Mouse (Mus musculus) neural tube, embryonic 13.5 days (tissue): ENCODE data around the gene Isca2. TPM values are rescaled to one million over a fixed set of nuclear protein-coding genes. Genes with fewer than 3 reads are reported as not detected.
A peak's percentile ranks its signal among the peaks of the same experiment; 100 is the strongest.

Experiments used
- ATAC-seq: fragments of 200-750 bp; cut with Nextera tagmentation; 2 replicates; pipeline ENCODE4 v1.8.0; 2017; ENCODE audit warnings: low read depth, mild to moderate bottlenecking, moderate TSS enrichment, moderate library complexity
- H3K27ac ChIP-seq: fragments of 300-500 bp; sonication (generic); replicated peaks from 2 replicates; pipeline ENCODE4 v1.5.1; 2015; ENCODE audit warnings: moderate library complexity, mild to moderate bottlenecking, inconsistent platforms
- H3K27me3 ChIP-seq: fragments of 300-500 bp; sonication (generic); 2 replicates; pipeline ENCODE4 v1.6.1; 2015; ENCODE audit warnings: mild to moderate bottlenecking, inconsistent platforms
- H3K36me3 ChIP-seq: fragments of 300-500 bp; sonication (generic); 2 replicates; pipeline ENCODE4 v1.6.1; 2015; ENCODE audit warnings: mild to moderate bottlenecking, inconsistent platforms
- H3K4me1 ChIP-seq: fragments of 300-500 bp; sonication (generic); replicated peaks from 2 replicates; pipeline ENCODE4 v1.6.1; 2015; ENCODE audit warnings: inconsistent platforms
- H3K4me2 ChIP-seq: fragments of 300-500 bp; sonication (generic); 2 replicates; pipeline ENCODE4 v1.6.1; 2015; ENCODE audit warnings: inconsistent platforms, mild to moderate bottlenecking, moderate library complexity
- H3K4me3 ChIP-seq: fragments of 300-500 bp; sonication (generic); 2 replicates; pipeline ENCODE4 v1.5.1; 2015; ENCODE audit warnings: mild to moderate bottlenecking, inconsistent platforms
- H3K9ac ChIP-seq: fragments of 300-500 bp; sonication (generic); 2 replicates; pipeline ENCODE4 v1.6.1; 2015; ENCODE audit warnings: moderate library complexity, mild to moderate bottlenecking, inconsistent platforms
- H3K9me3 ChIP-seq: fragments of 300-500 bp; sonication (generic); 2 replicates; pipeline ENCODE4 v1.6.1; 2016; ENCODE audit warnings: inconsistent platforms
- WGBS: fragments of 180-500 bp; shearing (Covaris S2); methylation state at CpG from one replicate; pipeline ENCODE4 v1.1.7; 2015; 5-methylcytosine and 5-hydroxymethylcytosine counted together
- polyA plus RNA-seq: library from polyadenylated mRNA; unstranded; fragments of >200 nt; fragmentation: Nextera tagmentation; extraction: Ambion mirVana; gene quantifications from 2 replicates; pipeline ENCODE4 v1.2.1, GENCODE M21; 2015

Isca2 gene
- polyA plus RNA-seq, 1 experiment from 2014 or later, result 154 TPM

DNA sequence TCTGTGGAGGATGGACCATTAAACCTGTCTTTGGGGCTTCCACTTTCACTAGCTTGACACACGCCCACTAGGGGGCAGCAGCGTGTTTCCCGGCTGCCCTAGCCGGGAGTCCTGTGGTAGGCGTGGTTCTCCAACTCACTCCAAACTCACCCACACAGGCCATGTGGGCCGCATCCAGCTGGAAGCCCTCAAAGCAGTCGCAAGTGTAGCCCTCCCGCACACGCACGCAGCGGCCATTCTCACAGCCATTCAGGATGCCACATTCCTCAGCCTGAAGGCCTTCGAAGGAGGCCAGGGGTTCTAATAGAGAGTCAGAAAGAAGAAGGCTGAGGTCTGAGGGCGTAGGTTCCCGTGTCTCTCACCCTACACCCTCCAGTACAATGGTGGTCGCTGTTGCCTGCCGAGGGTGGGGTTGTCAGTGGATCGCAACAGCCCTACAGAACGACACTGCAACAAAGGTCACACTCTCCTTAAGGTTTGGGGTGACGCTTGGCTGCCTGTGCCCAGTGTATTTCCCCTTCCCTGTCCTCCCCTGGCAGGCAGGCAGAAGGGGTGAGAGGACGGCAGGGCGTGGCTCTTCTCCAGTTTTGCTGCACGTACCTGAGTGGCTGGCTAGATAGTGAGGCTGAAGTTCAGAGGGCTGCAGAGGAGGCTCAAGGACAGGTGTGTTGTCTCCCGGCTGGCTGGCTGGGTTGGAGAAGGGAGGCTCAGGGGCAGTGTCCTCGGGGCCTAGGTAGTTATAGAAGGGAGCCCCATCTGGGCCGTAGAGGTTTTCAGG is 11.7 kb downstream of the Isca2 start:
- H3K4me3 ChIP-seq, result no peak overlapping the region
- no peaks in the 10 kb centered on the region for H3K27me3 ChIP-seq
- no peaks in the 10 kb centered on the region for H3K4me1 ChIP-seq
- H3K36me3 ChIP-seq, result no peaks in the 10 kb centered on the region
- peak; percentile 73 for ATAC-seq
- no peaks in the 10 kb centered on the region for H3K9me3 ChIP-seq
- H3K27ac ChIP-seq, result no peak overlapping the region
- WGBS, result 34% methylated on average over 25 of the region's 25 CpGs
- H3K4me2 ChIP-seq, result peak overlapping the region; percentile 31; the same call in 1 of the 2 replicates
- H3K9ac ChIP-seq, result no peak overlapping the region

DNA sequence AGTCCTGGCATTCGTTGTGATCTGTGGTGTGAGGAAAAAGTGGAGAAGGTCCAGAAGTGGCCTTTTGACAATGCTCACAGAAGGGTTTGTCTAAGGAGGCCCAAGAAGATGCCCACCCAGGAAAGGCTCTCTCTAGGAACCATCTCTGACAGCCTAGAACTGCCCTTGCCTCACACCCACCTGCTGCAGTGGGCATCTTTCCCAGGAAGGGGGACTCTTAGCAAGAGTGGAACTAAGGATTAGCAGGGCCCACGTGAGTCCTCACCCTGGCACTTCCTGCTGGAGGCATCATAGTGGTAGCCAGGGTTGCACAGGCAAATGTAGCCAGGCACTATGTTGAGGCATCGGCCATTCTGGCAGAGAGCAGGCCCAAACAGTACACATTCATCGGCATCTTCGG is 13.0 kb downstream of the Isca2 start:
- no peaks in the 10 kb centered on the region for H3K27me3 ChIP-seq
- ATAC-seq, result no peak

DNA sequence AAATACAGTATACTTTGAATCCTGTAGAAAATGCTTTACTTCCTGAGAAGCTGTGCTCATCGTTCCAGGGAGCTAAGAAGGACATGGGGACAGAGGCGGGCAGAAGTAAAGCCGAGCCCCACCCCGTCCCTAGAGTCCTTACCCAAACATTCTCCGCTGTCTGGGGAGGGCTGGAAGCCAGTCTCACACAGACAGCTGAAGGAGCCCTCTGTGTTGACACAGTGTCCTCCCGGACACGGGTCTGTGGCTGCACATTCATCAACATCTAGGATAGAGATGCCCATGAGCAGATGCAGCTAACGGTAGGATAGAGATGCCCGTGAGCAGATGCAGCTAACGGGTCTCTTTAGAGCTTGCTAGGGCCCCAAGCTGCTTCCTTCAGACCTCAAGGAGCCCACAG is 17.8 kb downstream of the Isca2 start:
- WGBS, result 73% methylated on average over 10 of the region's 10 CpGs
- H3K4me1 ChIP-seq, result no peaks in the 10 kb centered on the region
- no peak overlapping the region for H3K4me3 ChIP-seq
- no peak overlapping the region for H3K9ac ChIP-seq
- no peak overlapping the region for H3K4me2 ChIP-seq
- no peaks in the 10 kb centered on the region for H3K27me3 ChIP-seq
- no peaks in the 10 kb centered on the region for H3K9me3 ChIP-seq
- H3K36me3 ChIP-seq, result no peaks in the 10 kb centered on the region
- ATAC-seq, result no peak
- no peak overlapping the region for H3K27ac ChIP-seq

More for the DNA sequence above, 13.0 kb downstream of the Isca2 start:
- Histone ChIP-seq H3K9ac (no peak overlapping the region), H3K4me3 (no peak overlapping the region), H3K27ac (no peak overlapping the region), H3K4me2 (no peak overlapping the region), H3K9me3 (no peaks in the 10 kb centered on the region), H3K4me1 (no peaks in the 10 kb centered on the region), H3K36me3 (no peaks in the 10 kb centered on the region)
- 75% methylated on average over 5 of the region's 5 CpGs for WGBS

DNA sequence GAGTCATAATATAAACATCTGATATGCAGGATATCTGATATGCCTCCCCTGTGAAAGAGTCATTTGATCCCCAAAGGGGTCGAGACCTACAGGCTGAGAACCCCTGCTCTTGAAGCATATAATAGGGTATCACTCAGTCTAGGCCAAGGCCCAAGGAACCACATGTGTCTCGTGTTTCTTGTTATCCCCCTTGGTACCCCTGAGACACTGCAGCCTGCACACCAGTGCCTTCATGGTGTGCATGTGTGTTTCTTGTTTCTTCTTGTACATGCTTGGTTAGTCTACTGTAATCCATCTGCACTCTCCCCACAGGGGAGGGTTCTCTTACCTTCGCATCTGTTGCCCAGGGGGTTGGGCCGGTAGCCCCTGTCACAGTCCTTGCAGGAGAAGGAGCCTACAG is 19.6 kb downstream of the Isca2 start:
- no peak overlapping the region for H3K9ac ChIP-seq
- H3K36me3 ChIP-seq, result no peaks in the 10 kb centered on the region

DNA sequence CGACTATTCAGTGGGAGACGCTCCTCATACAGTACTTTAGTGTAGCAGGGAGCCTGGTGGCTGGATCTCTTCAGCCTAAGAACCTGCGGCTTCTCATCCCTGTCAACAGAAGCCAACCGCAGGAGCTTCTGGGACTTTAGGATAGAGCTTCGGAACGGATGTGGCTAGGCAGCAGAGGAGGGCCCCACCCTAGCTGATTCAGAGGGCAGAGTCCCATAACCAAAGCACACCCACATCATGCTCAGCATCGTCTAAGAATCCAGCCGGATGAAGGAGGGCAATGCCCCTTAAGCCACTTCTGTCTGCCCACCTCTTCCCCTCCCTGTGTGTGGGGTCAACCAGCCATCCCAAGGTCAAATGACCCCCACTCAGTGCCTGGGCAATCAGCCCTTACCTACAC is 21.6 kb downstream of the Isca2 start:
- no peak for ATAC-seq
- Histone ChIP-seq H3K4me3 (no peak overlapping the region), H3K27ac (no peak overlapping the region), H3K36me3 (no peaks in the 10 kb centered on the region), H3K4me1 (no peaks in the 10 kb centered on the region), H3K4me2 (no peak overlapping the region), H3K9ac (no peak overlapping the region), H3K27me3 (no peaks in the 10 kb centered on the region), H3K9me3 (no peaks in the 10 kb centered on the region)
- 93% methylated on average over 8 of the region's 8 CpGs for WGBS

More for the DNA sequence above, 19.6 kb downstream of the Isca2 start:
- Histone ChIP-seq H3K27ac (no peak overlapping the region), H3K27me3 (no peaks in the 10 kb centered on the region), H3K4me3 (no peak overlapping the region), H3K4me1 (no peaks in the 10 kb centered on the region), H3K4me2 (no peak overlapping the region), H3K9me3 (no peaks in the 10 kb centered on the region)
- 84% methylated on average over 4 of the region's 4 CpGs for WGBS
- no peak for ATAC-seq

DNA sequence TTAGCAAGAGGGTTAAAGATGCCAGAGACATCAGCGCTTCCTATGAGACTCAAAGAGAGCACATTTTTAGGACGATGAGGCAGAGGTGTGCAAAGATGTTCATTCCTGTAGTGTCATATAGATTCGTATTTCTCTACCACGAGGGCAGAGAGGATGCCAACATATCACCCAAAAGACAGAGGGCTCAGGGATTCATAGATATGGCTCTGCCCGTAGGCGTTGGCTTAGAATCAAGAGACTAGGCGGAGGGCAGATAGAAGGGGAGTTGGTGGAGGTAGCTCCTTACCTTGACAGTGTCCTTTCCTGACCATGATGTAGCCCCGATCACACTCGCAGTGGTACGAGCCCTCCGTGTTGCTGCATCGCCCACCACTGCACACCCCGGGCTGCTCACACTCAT is 26.0 kb downstream of the Isca2 start:
- Histone ChIP-seq H3K27ac (no peak overlapping the region), H3K4me2 (no peak overlapping the region), H3K4me3 (no peak overlapping the region), H3K36me3 (no peaks in the 10 kb centered on the region), H3K9me3 (no peaks in the 10 kb centered on the region), H3K27me3 (no peaks in the 10 kb centered on the region), H3K9ac (no peak overlapping the region), H3K4me1 (no peaks in the 10 kb centered on the region)
- no peak for ATAC-seq
- WGBS, result 92% methylated on average over 13 of the region's 13 CpGs

DNA sequence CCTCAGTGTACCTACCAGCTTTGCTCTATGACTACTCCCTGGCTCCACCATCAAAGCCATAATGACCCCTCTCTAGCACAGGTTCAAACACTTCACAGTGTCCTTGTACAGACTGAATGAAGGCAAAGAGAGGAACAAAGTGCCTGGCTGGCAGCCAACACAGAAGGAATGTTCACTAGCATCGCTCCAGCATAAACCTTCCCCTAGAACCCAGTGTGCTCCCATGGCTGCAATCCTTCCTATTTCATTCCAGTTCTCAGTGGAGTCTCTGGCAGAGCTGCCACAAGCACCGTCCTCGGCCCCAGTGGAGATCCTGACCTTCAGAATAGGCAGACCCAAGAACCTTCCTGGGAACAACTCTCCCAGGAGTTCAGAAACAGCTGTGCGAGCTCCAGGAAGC is 27.4 kb downstream of the Isca2 start:
- Histone ChIP-seq H3K4me1 (no peaks in the 10 kb centered on the region), H3K9me3 (no peaks in the 10 kb centered on the region), H3K36me3 (no peaks in the 10 kb centered on the region), H3K9ac (no peak overlapping the region), H3K27ac (no peak overlapping the region), H3K4me3 (no peak overlapping the region), H3K27me3 (no peaks in the 10 kb centered on the region), H3K4me2 (no peak overlapping the region)
- no peak for ATAC-seq
- 72% methylated on average over 4 of the region's 4 CpGs for WGBS

DNA sequence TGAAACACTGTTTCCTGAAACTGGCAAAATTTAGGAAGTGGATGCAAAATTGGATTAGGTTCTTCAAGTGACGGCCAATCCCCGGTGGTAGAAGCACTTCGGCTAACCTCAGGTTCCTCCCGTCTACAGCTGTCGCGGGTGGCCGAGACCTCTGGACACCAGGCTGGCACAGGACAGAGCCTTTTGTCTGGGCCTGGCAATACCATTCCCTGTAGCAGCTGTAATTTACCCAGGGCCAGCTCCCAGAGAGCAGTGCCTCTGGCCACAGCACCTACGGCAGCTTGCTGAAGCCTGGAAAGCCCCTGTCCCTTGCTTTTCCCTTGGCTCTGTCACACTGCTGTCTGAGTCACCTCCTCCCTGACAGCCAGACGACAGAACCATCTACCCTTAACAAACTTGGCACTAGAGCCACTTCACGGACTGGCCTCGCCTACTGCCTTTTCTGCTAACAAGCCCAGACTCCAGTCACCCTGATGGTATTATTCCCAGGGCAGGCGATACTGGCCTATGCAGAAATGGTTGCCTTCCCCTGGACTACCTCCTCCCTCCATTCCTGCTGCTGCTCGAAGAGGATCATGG is 28.6 kb downstream of the Isca2 start:
- Histone ChIP-seq H3K4me3 (no peak overlapping the region), H3K4me1 (no peaks in the 10 kb centered on the region; the same call in 1 of the 2 replicates), H3K27ac (no peak overlapping the region), H3K36me3 (no peaks in the 10 kb centered on the region), H3K9me3 (no peaks in the 10 kb centered on the region), H3K9ac (no peak overlapping the region), H3K27me3 (no peaks in the 10 kb centered on the region), H3K4me2 (no peak overlapping the region)
- 84% methylated on average over 13 of the region's 13 CpGs for WGBS
- no peak for ATAC-seq

DNA sequence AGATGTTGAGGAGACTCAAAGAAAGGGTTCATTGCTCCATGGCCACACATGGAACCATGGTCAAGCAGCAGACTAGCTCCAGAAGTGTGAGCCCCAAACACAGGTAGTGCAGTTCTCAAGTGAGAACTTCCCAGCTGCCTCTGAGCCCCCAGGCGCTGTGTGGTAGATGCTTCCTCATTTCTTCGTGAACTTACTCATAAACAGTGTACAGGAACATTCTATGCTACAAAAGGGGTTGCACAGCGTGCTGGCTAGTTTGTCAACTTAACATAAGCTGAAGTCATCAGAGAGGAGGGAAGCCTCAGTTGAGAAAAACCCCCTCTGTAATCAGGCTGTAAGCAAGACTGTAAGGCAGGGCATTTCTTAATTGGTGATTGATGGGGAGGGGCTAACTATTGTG is 29.6 kb downstream of the Isca2 start:
- H3K4me1 ChIP-seq, result no peaks in the 10 kb centered on the region; the same call in 1 of the 2 replicates
- H3K36me3 ChIP-seq, result no peaks in the 10 kb centered on the region
- no peaks in the 10 kb centered on the region for H3K9me3 ChIP-seq
- H3K27me3 ChIP-seq, result no peaks in the 10 kb centered on the region
- no peak overlapping the region for H3K9ac ChIP-seq
- ATAC-seq, result no peak
- H3K27ac ChIP-seq, result no peak overlapping the region
- no peak overlapping the region for H3K4me3 ChIP-seq
- no peak overlapping the region for H3K4me2 ChIP-seq
- 93% methylated on average over 3 of the region's 3 CpGs for WGBS

DNA sequence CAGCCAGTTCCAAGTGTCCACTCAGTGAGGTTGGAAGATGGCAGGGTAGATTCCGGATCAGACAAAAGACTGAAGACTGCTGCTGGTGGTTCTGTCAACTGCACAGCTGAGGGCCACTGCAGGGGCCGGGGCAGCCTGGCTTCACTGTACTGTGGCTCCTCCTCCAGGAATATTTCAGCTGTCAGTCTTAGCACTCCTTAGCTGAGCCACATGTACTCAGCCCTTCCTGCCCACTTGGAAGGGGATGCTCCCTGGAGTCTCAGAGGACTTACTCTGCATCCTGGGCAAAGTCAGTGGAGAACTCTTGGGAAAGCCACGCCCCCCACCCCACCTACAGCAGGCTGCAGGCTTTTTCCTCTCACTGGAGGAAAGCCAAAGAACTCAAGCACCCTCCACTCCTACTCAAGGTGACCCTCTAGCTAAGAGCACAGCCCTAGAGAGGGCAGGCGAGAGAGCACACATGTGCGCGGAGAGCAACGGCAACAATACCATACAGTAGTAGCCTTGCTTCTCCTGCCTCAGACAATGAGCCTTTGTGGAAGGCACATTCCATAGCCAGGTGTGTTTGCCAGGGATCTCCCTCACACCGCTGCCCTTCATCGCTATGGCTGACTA is 32.3 kb downstream of the Isca2 start:
- H3K36me3 ChIP-seq, result no peaks in the 10 kb centered on the region
- H3K27me3 ChIP-seq, result no peaks in the 10 kb centered on the region
- no peaks in the 10 kb centered on the region; the same call in 1 of the 2 replicates for H3K4me1 ChIP-seq
- H3K9me3 ChIP-seq, result no peaks in the 10 kb centered on the region
- ATAC-seq, result no peak
- no peak overlapping the region for H3K27ac ChIP-seq
- no peak overlapping the region for H3K9ac ChIP-seq
- H3K4me2 ChIP-seq, result no peak overlapping the region
- 80% methylated on average over 9 of the region's 9 CpGs for WGBS
- no peak overlapping the region for H3K4me3 ChIP-seq

DNA sequence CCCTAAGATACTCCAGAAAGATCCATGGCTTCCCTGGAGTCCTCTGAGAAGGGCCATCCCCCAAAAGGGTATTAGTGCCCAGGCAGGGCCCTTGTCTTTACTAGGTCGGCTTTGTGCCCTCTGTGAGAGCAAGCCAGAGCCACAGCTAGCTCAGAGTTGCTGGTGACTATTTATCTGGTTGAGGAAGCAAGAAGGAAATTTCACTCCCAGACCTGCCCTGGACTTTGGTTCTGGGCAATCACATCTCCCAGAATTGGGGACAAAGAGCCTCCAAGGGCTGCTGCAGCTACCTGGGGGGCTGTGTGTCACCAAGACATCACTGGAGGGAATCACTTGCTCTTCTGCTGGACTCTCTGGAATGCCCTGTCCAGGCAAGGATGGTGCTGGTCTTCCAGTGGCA is 33.0 kb downstream of the Isca2 start:
- ATAC-seq, result no peak
- H3K4me2 ChIP-seq, result no peak overlapping the region
- no peaks in the 10 kb centered on the region for H3K9me3 ChIP-seq
- no peaks in the 10 kb centered on the region for H3K36me3 ChIP-seq
- H3K4me3 ChIP-seq, result no peak overlapping the region
- 70% methylated on average over 1 of the region's 1 CpGs for whole genome bisulfite sequencing
- no peaks in the 10 kb centered on the region for H3K27me3 ChIP-seq
- H3K4me1 ChIP-seq, result no peaks in the 10 kb centered on the region; the same call in 1 of the 2 replicates
- no peak overlapping the region for H3K9ac ChIP-seq
- H3K27ac ChIP-seq, result no peak overlapping the region

DNA sequence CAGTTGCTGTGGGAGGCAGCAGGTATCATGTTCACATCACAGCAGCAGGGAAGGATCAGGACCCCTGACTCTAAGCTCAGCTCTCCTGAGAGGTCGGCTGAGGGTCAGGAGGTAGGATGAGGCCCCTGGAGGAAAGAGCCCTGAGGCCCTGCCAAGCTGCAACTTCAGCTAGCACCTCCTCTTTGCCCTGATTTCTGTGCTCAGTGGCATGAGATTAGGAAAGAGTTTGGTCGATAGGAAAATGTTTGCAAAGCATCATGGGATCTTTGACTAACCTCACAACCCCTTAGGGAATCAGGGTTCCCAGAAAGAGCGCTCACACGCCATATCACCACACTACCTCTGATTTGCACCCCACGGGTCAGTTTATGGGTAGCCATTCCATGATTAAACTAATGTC is 33.7 kb downstream of the Isca2 start:
- H3K4me1 ChIP-seq, result no peaks in the 10 kb centered on the region; the same call in 1 of the 2 replicates
- no peak overlapping the region for H3K4me3 ChIP-seq
- H3K27ac ChIP-seq, result no peak overlapping the region
- no peak overlapping the region for H3K9ac ChIP-seq
- no peak for ATAC-seq
- H3K4me2 ChIP-seq, result no peak overlapping the region
- WGBS, result 57% methylated on average over 5 of the region's 5 CpGs
- no peaks in the 10 kb centered on the region for H3K36me3 ChIP-seq
- no peaks in the 10 kb centered on the region for H3K9me3 ChIP-seq
- H3K27me3 ChIP-seq, result no peaks in the 10 kb centered on the region
